Mouse (Mus musculus) small intestine, adult 2 months (tissue): ENCODE measurements at regions not wholly inside any gene's neighbourhood (a gene's known extent, or its start where the extent isn't known, plus 50 kb on each side); places are given as distances from the start of the nearest gene placed in this dataset.

Experiments
- H3K27ac ChIP-seq: fragments of 200-500 bp; 2 replicates; pipeline ENCODE4 v1.5.1; 2012; ENCODE audit warnings: low read depth, low read length, control low read depth, inconsistent platforms; ENCODE audit not compliant: insufficient read depth
- H3K27me3 ChIP-seq: fragments of 200-500 bp; 2 replicates; pipeline ENCODE4 v1.6.1; 2012; ENCODE audit warnings: mild to moderate bottlenecking, moderate library complexity, low read length, inconsistent platforms; ENCODE audit not compliant: control insufficient read depth, insufficient read depth
- H3K36me3 ChIP-seq: fragments of 200-500 bp; 2 replicates; pipeline ENCODE4 v1.6.1; 2012; ENCODE audit warnings: mild to moderate bottlenecking, low read length, control low read depth, inconsistent platforms; ENCODE audit not compliant: control insufficient read depth, insufficient read depth
- H3K4me1 ChIP-seq: fragments of 200-500 bp; 2 replicates; pipeline ENCODE4 v1.6.1; 2012; ENCODE audit warnings: low read length, inconsistent platforms, mixed read lengths; ENCODE audit not compliant: control insufficient read depth, insufficient read depth, insufficient read length
- H3K4me3 ChIP-seq: fragments of 200-500 bp; 2 replicates; pipeline ENCODE4 v1.5.1; 2012; ENCODE audit warnings: low read depth, mild to moderate bottlenecking, control low read depth, inconsistent platforms, low read length, moderate library complexity
- CTCF ChIP-seq: fragments of 200-500 bp; IDR thresholded peaks from 2 replicates; pipeline ENCODE4 v1.5.1; 2012; ENCODE audit warnings: low read depth, mild to moderate bottlenecking, control low read depth, inconsistent platforms, low read length, moderate library complexity, mixed read lengths; ENCODE audit not compliant: insufficient replicate concordance, insufficient read length; ENCODE audit errors: extremely low read depth
- POLR2A ChIP-seq: fragments of 200-500 bp; IDR thresholded peaks from 2 replicates; pipeline ENCODE4 v1.6.1; 2012; ENCODE audit warnings: low read depth, mild to moderate bottlenecking, control low read depth, inconsistent platforms, low read length, moderate library complexity
- WGBS: fragments of 180-500 bp; shearing (Covaris S2); methylation state at CpG from one replicate; pipeline ENCODE4 v1.1.7; 2018; 5-methylcytosine and 5-hydroxymethylcytosine counted together

DNA sequence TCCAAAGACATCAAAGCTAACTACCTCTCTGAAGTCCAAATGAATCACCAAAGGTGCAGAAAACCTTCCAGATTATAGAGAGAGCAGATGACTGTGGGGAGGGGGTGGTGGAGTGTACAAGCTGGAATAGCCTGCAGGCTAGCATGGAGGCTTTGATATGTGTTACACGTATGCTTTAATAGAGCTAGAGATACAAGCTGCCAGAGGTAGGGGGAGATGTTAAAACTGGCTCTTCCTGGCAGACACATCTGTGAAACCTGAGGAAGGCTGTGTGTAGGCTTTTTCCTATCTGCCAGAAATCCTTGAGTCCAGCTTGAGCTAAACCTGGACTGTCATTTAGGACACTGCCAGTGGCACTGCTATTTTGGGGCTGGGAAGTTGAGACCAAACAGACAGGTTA, 109.2 kb upstream of the Gm11232 start:
- no peak for TF ChIP-seq POLR2A
- TF ChIP-seq CTCF: no peak
- 82% methylated on average over 1 of the region's 1 CpGs for WGBS
- H3K36me3 ChIP-seq: no peaks in the 10 kb centered on the region

DNA sequence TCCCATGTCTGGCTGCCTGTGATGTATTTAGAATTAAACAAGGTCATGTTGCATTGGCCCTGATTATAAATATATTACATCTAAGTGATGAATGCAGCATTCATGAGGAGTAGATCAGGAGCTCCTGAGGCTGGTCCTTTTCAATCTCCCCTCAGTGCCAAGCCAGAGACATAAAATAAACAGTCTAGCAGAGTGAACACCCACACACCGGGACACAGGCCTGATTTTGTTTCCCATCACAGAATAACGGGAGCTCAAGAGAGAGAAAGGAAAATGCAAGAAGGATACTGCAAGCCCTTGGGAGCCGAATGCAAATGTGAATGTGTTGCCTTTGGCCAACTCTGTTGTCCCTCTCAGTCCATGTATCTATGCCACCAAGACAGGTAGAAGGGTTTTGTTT, 84.1 kb upstream of the Gm11232 start:
- no peaks in the 10 kb centered on the region for H3K36me3 ChIP-seq
- no peak overlapping the region for H3K27ac ChIP-seq
- no peak overlapping the region for H3K4me3 ChIP-seq
- no peak for TF ChIP-seq POLR2A
- TF ChIP-seq CTCF: no peak
- 82% methylated on average over 3 of the region's 3 CpGs for WGBS
- H3K27me3 ChIP-seq: no peaks in the 10 kb centered on the region
- H3K4me1 ChIP-seq: no peaks in the 10 kb centered on the region; the same call in 1 of the 2 replicates

More for the DNA sequence above, 109.2 kb upstream of the Gm11232 start:
- no peaks in the 10 kb centered on the region for H3K4me1 ChIP-seq
- no peak overlapping the region for H3K4me3 ChIP-seq
- no peak overlapping the region for H3K27ac ChIP-seq
- no peaks in the 10 kb centered on the region for H3K27me3 ChIP-seq

DNA sequence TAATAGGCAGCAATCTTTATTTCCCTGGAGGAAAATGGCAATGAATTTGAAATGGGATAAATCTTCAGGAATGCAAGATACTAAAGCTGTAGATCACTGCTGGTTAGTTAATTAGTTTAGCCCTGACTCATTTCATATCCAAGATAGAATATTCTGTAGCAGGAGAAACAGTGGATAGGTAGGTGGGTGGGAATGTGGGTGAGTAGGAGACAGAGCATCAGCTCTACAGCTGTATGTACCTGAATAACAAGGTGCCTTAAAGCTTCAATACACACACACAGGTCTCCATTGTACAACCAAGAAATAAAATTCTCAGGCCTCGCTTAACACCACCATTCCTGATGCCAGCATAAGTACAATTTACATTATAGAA, 83.0 kb upstream of the Gm11232 start:
- TF ChIP-seq POLR2A: no peak
- TF ChIP-seq CTCF: no peak
- H3K27ac ChIP-seq: no peak overlapping the region
- H3K36me3 ChIP-seq: no peaks in the 10 kb centered on the region
- WGBS: 95% methylated on average over 1 of the region's 1 CpGs
- H3K4me1 ChIP-seq: no peaks in the 10 kb centered on the region; the same call in 1 of the 2 replicates
- no peaks in the 10 kb centered on the region for H3K27me3 ChIP-seq
- H3K4me3 ChIP-seq: no peak overlapping the region

GRCm38 (mm10) chr4:71839803-71840773, 82.3 kb upstream of the Gm11232 start:
- WGBS: 56% methylated on average over 5 of the region's 5 CpGs
- TF ChIP-seq POLR2A (no peak), CTCF (no peak)
- no peaks in the 10 kb centered on the region for H3K27me3 ChIP-seq
- no peaks in the 10 kb centered on the region for H3K36me3 ChIP-seq
- no peak overlapping the region for H3K27ac ChIP-seq
- H3K4me1 ChIP-seq: no peaks in the 10 kb centered on the region; the same call in 1 of the 2 replicates
- no peak overlapping the region for H3K4me3 ChIP-seq

DNA sequence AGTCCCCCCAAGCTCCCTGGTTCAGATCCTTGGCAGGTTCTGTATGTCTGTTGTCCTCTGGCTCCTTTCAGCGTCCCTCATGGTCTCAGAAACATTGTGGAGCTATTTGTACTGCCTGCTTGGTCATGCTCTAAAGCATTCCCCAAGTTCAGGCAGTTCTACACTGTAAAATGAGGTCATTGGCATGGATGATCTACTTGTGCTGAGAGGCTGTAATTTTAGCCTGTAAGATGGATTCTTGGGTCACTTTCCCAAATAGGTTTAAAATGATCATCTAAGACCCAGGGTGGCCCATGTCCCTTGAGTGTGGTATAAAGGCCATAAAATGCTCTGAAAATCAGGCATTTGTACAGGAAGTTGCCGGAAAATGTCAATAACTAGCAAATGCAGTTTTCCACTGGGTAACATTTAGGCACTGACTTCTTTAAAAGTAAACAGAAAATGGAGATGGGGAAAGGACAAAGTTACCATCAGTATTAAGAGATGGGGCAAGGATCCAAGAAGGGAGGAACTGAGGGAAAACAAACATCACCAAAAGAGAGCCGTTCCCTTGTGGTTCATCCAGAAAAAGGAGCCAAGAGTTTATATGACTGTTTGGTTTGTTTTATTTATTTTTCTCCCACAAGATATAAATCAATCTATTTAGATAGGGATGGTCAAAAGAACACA, 81.5 kb upstream of the Gm11232 start:
- H3K4me1 ChIP-seq: no peaks in the 10 kb centered on the region; the same call in 1 of the 2 replicates
- no peak overlapping the region for H3K4me3 ChIP-seq
- H3K36me3 ChIP-seq: no peaks in the 10 kb centered on the region
- 34% methylated on average over 3 of the region's 3 CpGs for WGBS
- 0 out of 2 replicates have a peak overlapping the region, but pooled peaks have one; percentile 21 for H3K27ac ChIP-seq
- no peaks in the 10 kb centered on the region for H3K27me3 ChIP-seq
- TF ChIP-seq POLR2A (no peak), CTCF (no peak)

DNA sequence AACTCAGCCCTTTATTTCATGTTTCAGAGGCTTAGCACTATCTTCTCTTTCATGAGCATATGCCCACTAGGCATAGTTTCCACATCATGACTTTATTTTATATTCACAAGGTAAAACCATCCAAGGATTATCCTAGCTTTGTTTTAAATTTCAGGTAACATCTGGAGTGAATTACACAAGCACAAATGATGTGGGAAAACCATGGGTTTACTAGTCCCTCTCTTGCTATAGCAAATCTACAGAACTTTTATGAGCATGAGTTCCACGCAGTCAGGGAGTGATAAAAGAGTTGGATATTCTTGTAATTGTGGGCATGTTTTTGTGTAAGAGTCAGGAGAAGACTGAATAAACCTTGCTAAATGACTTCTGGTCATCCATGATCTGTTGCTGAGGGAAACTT, 78.0 kb upstream of the Gm11232 start:
- no peaks in the 10 kb centered on the region for H3K36me3 ChIP-seq
- no peaks in the 10 kb centered on the region for H3K27me3 ChIP-seq
- H3K27ac ChIP-seq: no peak overlapping the region
- H3K4me3 ChIP-seq: no peak overlapping the region
- no peak for TF ChIP-seq CTCF
- no peak for TF ChIP-seq POLR2A
- WGBS: 78% methylated on average over 1 of the region's 1 CpGs
- no peaks in the 10 kb centered on the region; the same call in 1 of the 2 replicates for H3K4me1 ChIP-seq

GRCm38 (mm10) chr4:71811444-71811843, 53.7 kb upstream of the Gm11232 start:
- Histone ChIP-seq H3K4me1 (no peaks in the 10 kb centered on the region), H3K36me3 (no peaks in the 10 kb centered on the region), H3K4me3 (no peak overlapping the region), H3K27me3 (no peaks in the 10 kb centered on the region), H3K27ac (no peak overlapping the region)
- TF ChIP-seq CTCF (no peak), POLR2A (no peak)
- WGBS: 83% methylated on average over 4 of the region's 4 CpGs
